Mouse (Mus musculus) small intestine, adult 2 months (tissue): ENCODE measurements around the gene AW822073.

Experiments used
- CTCF ChIP-seq: fragments of 200-500 bp; IDR thresholded peaks from 2 replicates; pipeline ENCODE4 v1.5.1; 2012; ENCODE audit warnings: low read depth, mild to moderate bottlenecking, control low read depth, inconsistent platforms, low read length, moderate library complexity, mixed read lengths; ENCODE audit not compliant: insufficient replicate concordance, insufficient read length; ENCODE audit errors: extremely low read depth
- POLR2A ChIP-seq: fragments of 200-500 bp; IDR thresholded peaks from 2 replicates; pipeline ENCODE4 v1.6.1; 2012; ENCODE audit warnings: low read depth, mild to moderate bottlenecking, control low read depth, inconsistent platforms, low read length, moderate library complexity

- TF ChIP-seq CTCF (no peak), POLR2A (no peak)
Observed at GRCm38 (mm10) chr10:58210514-58210913, 14.2 kb downstream of the AW822073 start.
